Mouse (Mus musculus): ENCODE measurements around the gene Mcoln2. TPM values are rescaled to one million over a fixed set of nuclear protein-coding genes. Genes with fewer than 3 reads are reported as not detected.

Gene Mcoln2
- polyA plus RNA-seq, 1 experiment from 2014 or later, result 0.49 TPM

GRCm38 (mm10) chr3:146234530-146234929 lies 84.9 kb downstream of the Mcoln2 start:
- H3K4me2 ChIP-seq (ENCODE audit: low read depth), result no peak overlapping the region
- WGBS, result 75% methylated on average over 10 of the region's 10 CpGs
- H3K27me3 ChIP-seq (ENCODE audit: control insufficient read depth, insufficient read depth, low read length), result no peaks in the 10 kb centered on the region
- H3K9me3 ChIP-seq (ENCODE audit: control insufficient read depth, low read length), result no peaks in the 10 kb centered on the region
- no peak overlapping the region for H3K4me3 ChIP-seq (ENCODE audit: low read depth, low read length)
- DNase-seq (ENCODE audit: low spot score) (no peak), ATAC-seq (ENCODE audit: insufficient read depth, low FRiP score, low TSS enrichment) (no peak)
- H3K36me3 ChIP-seq (ENCODE audit: control insufficient read depth, insufficient read depth, low read length), result no peaks in the 10 kb centered on the region
- H3K9ac ChIP-seq (ENCODE audit: low read length), result no peak overlapping the region
- no peaks in the 10 kb centered on the region for H3K4me1 ChIP-seq (ENCODE audit: control insufficient read depth, insufficient read depth, low read length)
- H3K27ac ChIP-seq (ENCODE audit: low read depth, low read length), result no peak overlapping the region

- DNase-seq (ENCODE audit: low spot score), result peak; percentile 40
- Histone ChIP-seq H3K4me1 (ENCODE audit: control insufficient read depth, insufficient read depth, low read length) (no peaks in the 10 kb centered on the region), H3K27ac (ENCODE audit: low read depth, low read length) (no peak overlapping the region), H3K9ac (ENCODE audit: low read length) (no peak overlapping the region), H3K9me3 (ENCODE audit: control insufficient read depth, low read length) (no peaks in the 10 kb centered on the region), H3K4me2 (ENCODE audit: low read depth) (no peak overlapping the region), H3K36me3 (ENCODE audit: control insufficient read depth, insufficient read depth, low read length) (no peaks in the 10 kb centered on the region), H3K27me3 (ENCODE audit: control insufficient read depth, insufficient read depth, low read length) (no peaks in the 10 kb centered on the region), H3K4me3 (ENCODE audit: low read depth, low read length) (no peak overlapping the region)
- WGBS, result 33% methylated on average over 8 of the region's 8 CpGs
- ATAC-seq (ENCODE audit: insufficient read depth, low FRiP score, low TSS enrichment), result peak; percentile 48; the same call in 1 of the 2 replicates
Measured at GRCm38 (mm10) chr3:146236280-146236679, 86.6 kb downstream of the Mcoln2 start.

- H3K27ac ChIP-seq (ENCODE audit: low read depth, low read length), result no peak overlapping the region
- no peak for ATAC-seq (ENCODE audit: insufficient read depth, low FRiP score, low TSS enrichment)
- H3K4me2 ChIP-seq (ENCODE audit: low read depth), result no peak overlapping the region
- WGBS, result 81% methylated on average over 5 of the region's 5 CpGs
- H3K4me3 ChIP-seq (ENCODE audit: low read depth, low read length), result no peak overlapping the region
- no peaks in the 10 kb centered on the region for H3K36me3 ChIP-seq (ENCODE audit: control insufficient read depth, insufficient read depth, low read length)
- H3K27me3 ChIP-seq (ENCODE audit: control insufficient read depth, insufficient read depth, low read length), result no peaks in the 10 kb centered on the region
- no peaks in the 10 kb centered on the region for H3K9me3 ChIP-seq (ENCODE audit: control insufficient read depth, low read length)
- no peaks in the 10 kb centered on the region for H3K4me1 ChIP-seq (ENCODE audit: control insufficient read depth, insufficient read depth, low read length)
- no peak overlapping the region for H3K9ac ChIP-seq (ENCODE audit: low read length)
- no peak for DNase-seq (ENCODE audit: low spot score)
Measured at GRCm38 (mm10) chr3:146237676-146238075, 88.0 kb downstream of the Mcoln2 start.

- Histone ChIP-seq H3K4me2 (ENCODE audit: low read depth) (no peak overlapping the region), H3K27ac (ENCODE audit: low read depth, low read length) (no peak overlapping the region), H3K4me1 (ENCODE audit: control insufficient read depth, insufficient read depth, low read length) (no peaks in the 10 kb centered on the region), H3K9me3 (ENCODE audit: control insufficient read depth, low read length) (no peaks in the 10 kb centered on the region), H3K4me3 (ENCODE audit: low read depth, low read length) (no peak overlapping the region), H3K27me3 (ENCODE audit: control insufficient read depth, insufficient read depth, low read length) (no peaks in the 10 kb centered on the region), H3K9ac (ENCODE audit: low read length) (no peak overlapping the region), H3K36me3 (ENCODE audit: control insufficient read depth, insufficient read depth, low read length) (no peaks in the 10 kb centered on the region)
- no peak for ATAC-seq (ENCODE audit: insufficient read depth, low FRiP score, low TSS enrichment)
- 83% methylated on average over 1 of the region's 1 CpGs for WGBS
- no peak for DNase-seq (ENCODE audit: low spot score)
Measured at GRCm38 (mm10) chr3:146244630-146245029, 95.0 kb downstream of the Mcoln2 start.

Other genes starting within 250 kb of the Mcoln2 start
- gene Bcl10, start 227.0 kb upstream of the Mcoln2 start, polyA plus RNA-seq (2014; fragmentation: Nextera tagmentation; extraction: Ambion mirVana), result 55.4 and 56.4 TPM in 2 replicates
- gene 2410004B18Rik, start 211.8 kb upstream of the Mcoln2 start, polyA plus RNA-seq (2014; fragmentation: Nextera tagmentation; extraction: Ambion mirVana), result 59.4 and 64.4 TPM in 2 replicates
- 1.1 and 1.3 TPM in 2 replicates for gene Syde2, start 162.0 kb upstream of the Mcoln2 start, polyA plus RNA-seq (2014; fragmentation: Nextera tagmentation; extraction: Ambion mirVana)
- gene Wdr63, start 41.7 kb upstream of the Mcoln2 start, polyA plus RNA-seq (2014; fragmentation: Nextera tagmentation; extraction: Ambion mirVana), result 0.15 TPM in 1 of 2 replicates, not detected in the other
- gene Mcoln3, start 32.4 kb upstream of the Mcoln2 start, polyA plus RNA-seq (2014; fragmentation: Nextera tagmentation; extraction: Ambion mirVana), result 4.1 and 4.3 TPM in 2 replicates
- 1.4 and 2.4 TPM in 2 replicates for gene Lpar3, start 71.1 kb downstream of the Mcoln2 start, polyA plus RNA-seq (2014; fragmentation: Nextera tagmentation; extraction: Ambion mirVana)

All from neural tube, embryonic 11.5 days (tissue).